ENCODE assay signal across 22 mouse cellular contexts in genomic region chr2:94729791-94730190, GRCm38 (mm10).
A peak's percentile ranks its signal among the peaks of the same experiment; 100 is the strongest.
DNase-seq lines count a peak whose midpoint lies in the region; ATAC-seq and TF ChIP-seq lines count a peak whose summit lies in the region.
"Had no signal": no experiment of that assay in that cellular context is flagged by ENCODE, and none has a peak within 500 bp of the region (broad histone marks: within the 10 kb centered on the region; RNA-seq: fewer than 3 reads in every experiment).

No protein-coding gene starts in this region.

- no peak overlapping the region for H3K9ac ChIP-seq in kidney, embryonic 16.5 days (replicated peaks; ENCODE audit: low read length)
- H3K9ac ChIP-seq in heart, embryonic 11.5 days (ENCODE audit: low read depth, low read length) = no peak overlapping the region
- H3K9ac ChIP-seq: limb, embryonic 13.5 days; midbrain, embryonic 13.5 days had no signal

- H3K27me3 ChIP-seq in kidney, adult 2 months (replicated peaks; ENCODE audit: control insufficient read depth, insufficient read depth, low read length) = no peaks in the 10 kb centered on the region
- no peaks in the 10 kb centered on the region for H3K27me3 ChIP-seq in kidney, embryonic 16.5 days (ENCODE audit: insufficient read depth, low read length)
- H3K27me3 ChIP-seq in heart, embryonic 11.5 days (ENCODE audit: control insufficient read depth, insufficient read depth, low read length) = no peaks in the 10 kb centered on the region
- H3K27me3 ChIP-seq: limb, embryonic 13.5 days; midbrain, embryonic 13.5 days had no signal

- no peak for TF ChIP-seq POLR2A in kidney, adult 2 months (IDR thresholded peaks at IDR 0.05; ENCODE audit: low read depth, low read length)

- no peak for TF ChIP-seq CTCF in kidney, adult 2 months (conservative IDR thresholded peaks at IDR 0.05; ENCODE audit: insufficient read depth, insufficient read length, low read depth, low read length)

- no peaks in the 10 kb centered on the region for H3K4me1 ChIP-seq in kidney, adult 2 months (ENCODE audit: control insufficient read depth, insufficient read depth, low read length)
- H3K4me1 ChIP-seq in kidney, embryonic 16.5 days (ENCODE audit: insufficient read depth, low read length) = 0 out of 2 replicates have a peak, but pooled peaks cover 7% of the 10 kb centered on the region
- H3K4me1 ChIP-seq in heart, embryonic 11.5 days (ENCODE audit: control insufficient read depth, insufficient read depth, low read length) = no peaks in the 10 kb centered on the region
- H3K4me1 ChIP-seq: limb, embryonic 13.5 days had no signal

- ATAC-seq in kidney, embryonic 16.5 days (ENCODE audit: low FRiP score, low TSS enrichment) = peak; percentile 86
- ATAC-seq in heart, embryonic 11.5 days (replicated peaks; ENCODE audit: insufficient number of reproducible peaks, low FRiP score, low TSS enrichment) = no peak
- ATAC-seq: forebrain, embryonic 16.5 days; intestine, postnatal 0 days; lung, postnatal 0 days; midbrain, embryonic 13.5 days had no signal

- 38% methylated on average over 5 of the region's 5 CpGs for WGBS in kidney, adult 2 months
- 45% methylated on average over 5 of the region's 5 CpGs for WGBS in kidney, embryonic 16.5 days
- 82% methylated on average over 5 of the region's 5 CpGs for WGBS in heart, embryonic 11.5 days (ENCODE audit: insufficient replicate concordance)

- intact Hi-C loops in heart, postnatal 10 days (cut with DNase I) = no loop called here

- H3K4me3 ChIP-seq in kidney, adult 2 months (ENCODE audit: insufficient read depth, low read depth, low read length) = no peak overlapping the region
- H3K4me3 ChIP-seq in kidney, embryonic 16.5 days (ENCODE audit: low read length) = no peak overlapping the region
- no peak overlapping the region for H3K4me3 ChIP-seq in heart, embryonic 11.5 days (ENCODE audit: low read depth, low read length)
- H3K4me3 ChIP-seq: erythroblast, embryonic 14.5 days; limb, embryonic 13.5 days; midbrain, embryonic 13.5 days had no signal

- H3K4me2 ChIP-seq in kidney, embryonic 16.5 days (replicated peaks; ENCODE audit: low read depth, low read length) = no peak overlapping the region
- no peak overlapping the region for H3K4me2 ChIP-seq in heart, embryonic 11.5 days
- H3K4me2 ChIP-seq: limb, embryonic 13.5 days; liver, embryonic 11.5 days; midbrain, embryonic 13.5 days had no signal

- peak; percentile 13 for DNase-seq in Muller cell, postnatal 12 days (ENCODE audit: inconsistent ontology term)
- peak; percentile 41 for DNase-seq in kidney, adult 2 months
- DNase-seq in kidney, postnatal 36 days = peak; percentile 10 to 11
- DNase-seq in heart, postnatal 10 days = no peak
- DNase-seq in embryo, embryonic 11 days = no peak
- DNase-seq: adrenal gland, postnatal 25 days; cerebellum, adult 11-12 months; cerebellum, adult 9-11 months; gastrocnemius, postnatal 10 days; lung, postnatal 4 days; right cerebral cortex, postnatal 25 days; thymus, adult 2 months; thymus, postnatal 36 days had no signal

- H3K27ac ChIP-seq in kidney, adult 2 months (ENCODE audit: insufficient read depth, low read depth, low read length) = no peak overlapping the region
- H3K27ac ChIP-seq in kidney, embryonic 16.5 days (ENCODE audit: low read length) = no peak overlapping the region
- H3K27ac ChIP-seq in heart, embryonic 11.5 days (ENCODE audit: low read depth, low read length) = no peak overlapping the region
- H3K27ac ChIP-seq: limb, embryonic 13.5 days; midbrain, embryonic 13.5 days had no signal

- H3K9me3 ChIP-seq in kidney, embryonic 16.5 days (ENCODE audit: low read length) = no peaks in the 10 kb centered on the region
- H3K9me3 ChIP-seq in heart, embryonic 11.5 days (replicated peaks; ENCODE audit: control insufficient read depth, low read length) = no peaks in the 10 kb centered on the region
- H3K9me3 ChIP-seq: limb, embryonic 13.5 days; midbrain, embryonic 13.5 days had no signal

- H3K36me3 ChIP-seq in kidney, adult 2 months (ENCODE audit: control insufficient read depth, insufficient read depth, low read length) = no peaks in the 10 kb centered on the region
- no peaks in the 10 kb centered on the region for H3K36me3 ChIP-seq in kidney, embryonic 16.5 days (ENCODE audit: insufficient read depth, low read length)
- H3K36me3 ChIP-seq in heart, embryonic 11.5 days (ENCODE audit: control insufficient read depth, insufficient read depth, low read length) = no peaks in the 10 kb centered on the region
- H3K36me3 ChIP-seq: limb, embryonic 13.5 days; midbrain, embryonic 13.5 days had no signal

Comparison
In these comparisons a context has a peak if more than half of its experiments do, and no peak if none do; other contexts are left out.
1. DNase-seq: peak in Muller cell, postnatal 12 days (single experiment), kidney, adult 2 months (single experiment) and kidney, postnatal 36 days (2 of 2); none in heart, postnatal 10 days (0 of 2) and embryo, embryonic 11 days (single experiment).